Mouse (Mus musculus) cerebellum, adult 9-11 months (tissue): ENCODE data around the gene Wdr35.
"Not testable (repeated sequence)": the region's sequence is repeated elsewhere in the genome, so short reads cannot be mapped to it uniquely, and the experiment has no call there.

ENCODE experiments used
- DNase-seq: peaks from one replicate; pipeline ENCODE4 v3.0.0; 2022

Gene Wdr35

GRCm38 (mm10) chr12:9010311-9010710, 36.6 kb downstream of the Wdr35 start:
- no peak for DNase-seq

- DNase-seq: no peak
Measured at GRCm38 (mm10) chr12:9016376-9016775, 42.7 kb downstream of the Wdr35 start.

GRCm38 (mm10) chr12:9020431-9020830, 46.7 kb downstream of the Wdr35 start:
- no peak for DNase-seq

GRCm38 (mm10) chr12:9020986-9021385, 47.3 kb downstream of the Wdr35 start:
- no peak for DNase-seq

- DNase-seq: no peak
Measured at GRCm38 (mm10) chr12:9023031-9023430, 49.3 kb downstream of the Wdr35 start.

- DNase-seq: no peak
Measured at GRCm38 (mm10) chr12:9024071-9024470, 50.4 kb downstream of the Wdr35 start.

- DNase-seq: no peak
Measured at GRCm38 (mm10) chr12:9024736-9025135, 51.0 kb downstream of the Wdr35 start.

GRCm38 (mm10) chr12:9026843-9027242, 53.2 kb downstream of the Wdr35 start:
- DNase-seq: no peak

- DNase-seq: not testable (repeated sequence)
Measured at GRCm38 (mm10) chr12:9028816-9029215, 55.1 kb downstream of the Wdr35 start.

- no peak for DNase-seq
Measured at GRCm38 (mm10) chr12:9029506-9029887, 55.8 kb downstream of the Wdr35 start.

GRCm38 (mm10) chr12:9029888-9030723, 56.4 kb downstream of the Wdr35 start, which contains the start of gene Ttc32:
TSS of gene Ttc32 (plus strand) at chr12:9029997.
- DNase-seq: peak; percentile 95

GRCm38 (mm10) chr12:9031166-9031565, 57.5 kb downstream of the Wdr35 start:
- no peak for DNase-seq

- DNase-seq: no peak
Measured at GRCm38 (mm10) chr12:9033140-9033539, 59.4 kb downstream of the Wdr35 start.

- no peak for DNase-seq
Measured at GRCm38 (mm10) chr12:9036409-9036808, 62.7 kb downstream of the Wdr35 start.

GRCm38 (mm10) chr12:9040177-9040576, 66.5 kb downstream of the Wdr35 start:
- no peak for DNase-seq

GRCm38 (mm10) chr12:9040686-9041085, 67.0 kb downstream of the Wdr35 start:
- DNase-seq: no peak

- DNase-seq: no peak
Measured at GRCm38 (mm10) chr12:9042316-9042715, 68.6 kb downstream of the Wdr35 start.

- no peak for DNase-seq
Measured at GRCm38 (mm10) chr12:9042759-9043158, 69.1 kb downstream of the Wdr35 start.

GRCm38 (mm10) chr12:9044666-9045065, 71.0 kb downstream of the Wdr35 start:
- no peak for DNase-seq

GRCm38 (mm10) chr12:9046674-9047073, 73.0 kb downstream of the Wdr35 start:
- DNase-seq: no peak

GRCm38 (mm10) chr12:9048090-9048489, 74.4 kb downstream of the Wdr35 start:
- no peak for DNase-seq

GRCm38 (mm10) chr12:9050824-9051223, 77.1 kb downstream of the Wdr35 start:
- DNase-seq: no peak

GRCm38 (mm10) chr12:9052075-9052829, 78.6 kb downstream of the Wdr35 start:
- DNase-seq: peak; percentile 68

- no peak for DNase-seq
Measured at GRCm38 (mm10) chr12:9053345-9053744, 79.7 kb downstream of the Wdr35 start.
